Mouse (Mus musculus): ENCODE data around the gene Pitpnc1.

DNA sequence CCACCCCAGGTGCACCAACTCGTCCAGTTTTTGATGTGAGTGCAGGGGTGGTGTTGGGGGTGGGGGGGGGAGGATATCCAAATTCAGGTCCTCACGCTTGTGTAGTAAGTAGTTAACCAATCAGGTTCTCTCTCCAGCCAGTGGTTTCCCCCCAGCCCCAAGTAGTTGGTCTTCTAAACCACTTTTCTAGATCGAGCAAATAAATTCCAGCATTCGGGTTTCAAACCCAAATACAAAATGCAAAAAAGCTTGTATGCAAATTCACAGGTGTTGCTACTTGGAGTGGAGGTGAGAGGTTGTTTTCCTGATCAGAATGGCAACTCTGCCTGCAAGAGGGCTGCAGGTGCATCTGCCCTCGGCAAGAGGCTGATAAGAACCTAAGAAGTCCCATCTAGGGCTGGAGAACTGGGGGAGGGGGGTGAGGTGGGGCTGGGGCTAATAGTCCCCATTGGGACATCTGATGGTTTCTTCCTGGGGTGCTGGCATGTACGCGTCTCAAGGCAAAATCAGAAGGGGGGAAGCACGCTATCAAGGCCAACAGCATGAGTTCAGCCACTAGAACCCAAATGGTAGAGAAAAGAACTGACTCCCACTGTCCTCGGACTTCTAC, 170.9 kb downstream of the Pitpnc1 start:
- TF ChIP-seq CTCF (IDR thresholded peaks at IDR 0.05; ENCODE audit: low read depth) (no peak), EP300 (IDR thresholded peaks at IDR 0.05; ENCODE audit: low read depth) (no peak)
